Mouse (Mus musculus) neural tube, embryonic 14.5 days (tissue): Measurements from ENCODE around the gene Filip1. TPM values are rescaled to one million over a fixed set of nuclear protein-coding genes. Genes with fewer than 3 reads are reported as not detected.

ENCODE experiments used
- ATAC-seq: fragments of 200-750 bp; cut with Nextera tagmentation; 2 replicates; pipeline ENCODE4 v1.8.0; 2017; ENCODE audit warnings: low read depth, mild to moderate bottlenecking, moderate TSS enrichment, moderate library complexity
- H3K27ac ChIP-seq: fragments of 300-500 bp; sonication (generic); 2 replicates; pipeline ENCODE4 v1.5.1; 2014; ENCODE audit warnings: low read depth, mild to moderate bottlenecking, control low read depth, low read length, moderate library complexity, mixed read lengths
- H3K27me3 ChIP-seq: fragments of 300-500 bp; sonication (generic); 2 replicates; pipeline ENCODE4 v1.6.1; 2014; ENCODE audit warnings: low read length; ENCODE audit not compliant: control insufficient read depth, insufficient read depth
- H3K36me3 ChIP-seq: fragments of 300-500 bp; sonication (generic); 2 replicates; pipeline ENCODE4 v1.6.1; 2014; ENCODE audit warnings: low read length, mixed read lengths; ENCODE audit not compliant: control insufficient read depth, insufficient read depth
- H3K4me1 ChIP-seq: fragments of 300-500 bp; sonication (generic); 2 replicates; pipeline ENCODE4 v1.6.1; 2014; ENCODE audit warnings: low read length; ENCODE audit not compliant: control insufficient read depth, insufficient read depth
- H3K4me2 ChIP-seq: fragments of 300-500 bp; sonication (generic); 2 replicates; pipeline ENCODE4 v1.6.1; 2014; ENCODE audit warnings: mild to moderate bottlenecking, low read depth, low read length, control low read depth
- H3K4me3 ChIP-seq: fragments of 300-500 bp; sonication (generic); 2 replicates; pipeline ENCODE4 v1.5.1; 2014; ENCODE audit warnings: low read depth, low read length, control low read depth, mixed read lengths
- H3K9ac ChIP-seq: fragments of 300-500 bp; sonication (generic); replicated peaks from 2 replicates; pipeline ENCODE4 v1.6.1; 2014; ENCODE audit warnings: low read depth, mild to moderate bottlenecking, control low read depth, low read length, mixed read lengths
- H3K9me3 ChIP-seq: fragments of 300-500 bp; sonication (generic); 2 replicates; pipeline ENCODE4 v1.6.1; 2016; ENCODE audit warnings: low read length; ENCODE audit not compliant: control insufficient read depth
- WGBS: fragments of 180-500 bp; shearing (Covaris S2); extraction: QIAGEN DNeasy Blood & Tissue Kit; methylation state at CpG from one replicate; pipeline ENCODE4 v1.1.7; 2014; 5-methylcytosine and 5-hydroxymethylcytosine counted together
- polyA plus RNA-seq: library from polyadenylated mRNA; unstranded; fragments of >200 nt; fragmentation: Nextera tagmentation; extraction: Ambion mirVana; gene quantifications from 2 replicates; pipeline ENCODE4 v1.2.1, GENCODE M21; 2014

Gene Filip1
- polyA plus RNA-seq, 1 experiment from 2014 or later: 1.5 TPM

- Histone ChIP-seq H3K36me3 (no peaks in the 10 kb centered on the region), H3K27ac (no peak overlapping the region), H3K4me1 (no peaks in the 10 kb centered on the region), H3K4me2 (no peak overlapping the region), H3K4me3 (no peak overlapping the region), H3K9me3 (no peaks in the 10 kb centered on the region), H3K27me3 (no peaks in the 10 kb centered on the region), H3K9ac (no peak overlapping the region)
- no peak for ATAC-seq
- 85% methylated on average over 9 of the region's 9 CpGs for WGBS
These were observed 86.0 kb downstream of the Filip1 start for GRCm38 (mm10) chr9:79926464-79927155.

- no peak overlapping the region for H3K9ac ChIP-seq
- H3K4me2 ChIP-seq: no peak overlapping the region
- 69% methylated on average over 4 of the region's 4 CpGs for WGBS
- no peaks in the 10 kb centered on the region for H3K36me3 ChIP-seq
- H3K27me3 ChIP-seq: no peaks in the 10 kb centered on the region
- ATAC-seq: no peak
- no peaks in the 10 kb centered on the region for H3K4me1 ChIP-seq
- no peak overlapping the region for H3K27ac ChIP-seq
- no peaks in the 10 kb centered on the region for H3K9me3 ChIP-seq
- H3K4me3 ChIP-seq: no peak overlapping the region
These were observed 86.7 kb downstream of the Filip1 start for GRCm38 (mm10) chr9:79925950-79926349.

- no peaks in the 10 kb centered on the region for H3K9me3 ChIP-seq
- 76% methylated on average over 3 of the region's 3 CpGs for WGBS
- no peaks in the 10 kb centered on the region for H3K4me1 ChIP-seq
- ATAC-seq: no peak
- no peak overlapping the region for H3K27ac ChIP-seq
- H3K9ac ChIP-seq: no peak overlapping the region
- no peaks in the 10 kb centered on the region for H3K27me3 ChIP-seq
- no peak overlapping the region for H3K4me2 ChIP-seq
- H3K4me3 ChIP-seq: no peak overlapping the region
- no peaks in the 10 kb centered on the region for H3K36me3 ChIP-seq
These were observed 89.4 kb downstream of the Filip1 start for GRCm38 (mm10) chr9:79923262-79923661.

- Histone ChIP-seq H3K27ac (no peak overlapping the region), H3K36me3 (no peaks in the 10 kb centered on the region), H3K27me3 (no peaks in the 10 kb centered on the region), H3K4me3 (no peak overlapping the region), H3K4me2 (no peak overlapping the region), H3K9me3 (no peaks in the 10 kb centered on the region), H3K9ac (no peak overlapping the region), H3K4me1 (no peaks in the 10 kb centered on the region)
- 84% methylated on average over 6 of the region's 6 CpGs for WGBS
- no peak for ATAC-seq
These were observed 90.2 kb downstream of the Filip1 start for GRCm38 (mm10) chr9:79922493-79922760.

GRCm38 (mm10) chr9:79921701-79922492 lies 90.8 kb downstream of the Filip1 start:
- no peak for ATAC-seq
- no peaks in the 10 kb centered on the region for H3K27me3 ChIP-seq
- no peak overlapping the region for H3K4me3 ChIP-seq
- H3K9ac ChIP-seq: no peak overlapping the region
- no peaks in the 10 kb centered on the region for H3K4me1 ChIP-seq
- no peaks in the 10 kb centered on the region for H3K36me3 ChIP-seq
- H3K27ac ChIP-seq: no peak overlapping the region
- H3K4me2 ChIP-seq: no peak overlapping the region
- no peaks in the 10 kb centered on the region for H3K9me3 ChIP-seq
- WGBS: 66% methylated on average over 10 of the region's 10 CpGs

GRCm38 (mm10) chr9:79920540-79920933 lies 92.1 kb downstream of the Filip1 start:
- Histone ChIP-seq H3K4me1 (no peaks in the 10 kb centered on the region), H3K9me3 (no peaks in the 10 kb centered on the region), H3K9ac (no peak overlapping the region), H3K27ac (no peak overlapping the region), H3K4me3 (no peak overlapping the region), H3K27me3 (no peaks in the 10 kb centered on the region), H3K36me3 (no peaks in the 10 kb centered on the region), H3K4me2 (no peak overlapping the region)
- no peak for ATAC-seq
- 75% methylated on average over 5 of the region's 5 CpGs for WGBS

- no peaks in the 10 kb centered on the region for H3K36me3 ChIP-seq
These were observed 92.7 kb downstream of the Filip1 start for GRCm38 (mm10) chr9:79919750-79920539.

GRCm38 (mm10) chr9:79919303-79919721 lies 93.3 kb downstream of the Filip1 start:
- Histone ChIP-seq H3K9ac (no peak overlapping the region), H3K9me3 (no peaks in the 10 kb centered on the region), H3K27ac (no peak overlapping the region), H3K36me3 (no peaks in the 10 kb centered on the region), H3K27me3 (no peaks in the 10 kb centered on the region), H3K4me1 (no peaks in the 10 kb centered on the region), H3K4me2 (no peak overlapping the region), H3K4me3 (no peak overlapping the region)
- WGBS: 77% methylated on average over 7 of the region's 7 CpGs
- ATAC-seq: no peak

More at GRCm38 (mm10) chr9:79919750-79920539, 92.7 kb downstream of the Filip1 start:
- Histone ChIP-seq H3K4me1 (no peaks in the 10 kb centered on the region), H3K27ac (no peak overlapping the region), H3K27me3 (no peaks in the 10 kb centered on the region), H3K9me3 (no peaks in the 10 kb centered on the region), H3K9ac (no peak overlapping the region), H3K4me2 (no peak overlapping the region), H3K4me3 (no peak overlapping the region)
- no peak for ATAC-seq
- 56% methylated on average over 9 of the region's 9 CpGs for WGBS
